Mouse (Mus musculus) heart, adult 8-10 months (tissue): ENCODE results near the gene Samd3. TPM values are rescaled to one million over a fixed set of nuclear protein-coding genes. Genes with fewer than 3 reads are reported as not detected.

Experiments used
- DNase-seq: peaks from one replicate; pipeline ENCODE4 v3.0.0; 2022; ENCODE audit warnings: low spot score
- total RNA-seq, 4 experiments: library from RNA; stranded (reverse); gene quantifications; 2 replicates each; pipeline ENCODE4 v1.2.4; 2022

Gene Samd3
- total RNA-seq: not detected

- DNase-seq: no peak
Measured at GRCm38 (mm10) chr10:26229488-26229887, at the start of gene Samd3. TSS of gene Samd3 (plus strand) at chr10:26229707.

- no peak for DNase-seq
Measured at GRCm38 (mm10) chr10:26185289-26185688, 44.2 kb upstream of the Samd3 start.

- DNase-seq: no peak
Measured at GRCm38 (mm10) chr10:26190811-26191210, 38.7 kb upstream of the Samd3 start.

- DNase-seq: no peak
Measured at GRCm38 (mm10) chr10:26194892-26195291, 34.6 kb upstream of the Samd3 start.

GRCm38 (mm10) chr10:26202708-26203368 lies 26.7 kb upstream of the Samd3 start:
- DNase-seq: no peak

- DNase-seq: no peak
Measured at GRCm38 (mm10) chr10:26220729-26221128, 8.8 kb upstream of the Samd3 start.

- no peak for DNase-seq
Measured at GRCm38 (mm10) chr10:26226241-26226640, 3.3 kb upstream of the Samd3 start.

GRCm38 (mm10) chr10:26226734-26227133 lies 2.8 kb upstream of the Samd3 start:
- no peak for DNase-seq

- no peak for DNase-seq
Measured at GRCm38 (mm10) chr10:26228187-26228586, 1.3 kb upstream of the Samd3 start.

- DNase-seq: no peak
Measured at GRCm38 (mm10) chr10:26232071-26232653, 2.7 kb downstream of the Samd3 start.

GRCm38 (mm10) chr10:26238559-26238958 lies 9.1 kb downstream of the Samd3 start:
- DNase-seq: no peak

- no peak for DNase-seq
Measured at GRCm38 (mm10) chr10:26239090-26239489, 9.6 kb downstream of the Samd3 start.

GRCm38 (mm10) chr10:26243203-26243602 lies 13.7 kb downstream of the Samd3 start:
- DNase-seq: no peak

GRCm38 (mm10) chr10:26244466-26244865 lies 15.0 kb downstream of the Samd3 start:
- DNase-seq: no peak

GRCm38 (mm10) chr10:26249426-26250165 lies 20.1 kb downstream of the Samd3 start:
- DNase-seq: no peak

- DNase-seq: no peak
Measured at GRCm38 (mm10) chr10:26259908-26260307, 30.4 kb downstream of the Samd3 start.

GRCm38 (mm10) chr10:26263744-26264459 lies 34.4 kb downstream of the Samd3 start:
- no peak for DNase-seq

- DNase-seq: no peak
Measured at GRCm38 (mm10) chr10:26275414-26275813, 45.9 kb downstream of the Samd3 start.

GRCm38 (mm10) chr10:26280009-26280408 lies 50.5 kb downstream of the Samd3 start:
- no peak for DNase-seq

GRCm38 (mm10) chr10:26287136-26287535 lies 57.6 kb downstream of the Samd3 start:
- DNase-seq: no peak

- no peak for DNase-seq
Measured at GRCm38 (mm10) chr10:26297200-26297599, 67.7 kb downstream of the Samd3 start.

GRCm38 (mm10) chr10:26297626-26298025 lies 68.1 kb downstream of the Samd3 start:
- no peak for DNase-seq
